Mouse (Mus musculus): ENCODE results near the gene Tmem8b. TPM values are rescaled to one million over a fixed set of nuclear protein-coding genes. Genes with fewer than 3 reads are reported as not detected.

Tmem8b gene
- polyA plus RNA-seq, 1 experiment from 2014 or later: 17.1 TPM

GRCm38 (mm10) chr4:43696561-43696960, 27.8 kb downstream of the Tmem8b start:
- H3K4me3 ChIP-seq (replicated peaks): no peak overlapping the region
- H3K9ac ChIP-seq (replicated peaks): no peak overlapping the region
- no peaks in the 10 kb centered on the region for H3K27me3 ChIP-seq
- H3K4me2 ChIP-seq (replicated peaks): no peak overlapping the region
- ATAC-seq: no peak
- H3K9me3 ChIP-seq: no peaks in the 10 kb centered on the region
- peaks cover 7% of the 10 kb centered on the region; the same call in 1 of the 2 replicates for H3K36me3 ChIP-seq
- 89% methylated on average over 13 of the region's 13 CpGs for WGBS
- H3K27ac ChIP-seq: no peak overlapping the region
- no peaks in the 10 kb centered on the region for H3K4me1 ChIP-seq (replicated peaks)

GRCm38 (mm10) chr4:43700707-43701106, 31.9 kb downstream of the Tmem8b start, which contains the start of gene Olfr70:
Gene Olfr70, minus strand, starts transcription at chr4:43700807.
- no peak within 1 kb of the TSS for H3K9ac ChIP-seq (replicated peaks)
- H3K27me3 ChIP-seq: no peaks in the 10 kb centered on the region
- H3K4me1 ChIP-seq (replicated peaks): no peaks in the 10 kb centered on the region
- ATAC-seq: no peak
- no peak within 1 kb of the TSS for H3K4me2 ChIP-seq (replicated peaks)
- 91% methylated on average over 6 of the region's 6 CpGs for WGBS
- no peaks in the 10 kb centered on the region for H3K36me3 ChIP-seq
- H3K9me3 ChIP-seq: no peaks in the 10 kb centered on the region
- no peak within 1 kb of the TSS for H3K27ac ChIP-seq
- no peak within 1 kb of the TSS for H3K4me3 ChIP-seq (replicated peaks)

- H3K27me3 ChIP-seq: no peaks in the 10 kb centered on the region
- H3K36me3 ChIP-seq: no peaks in the 10 kb centered on the region
- 0 out of 2 replicates have a peak, but pooled peaks cover 4% of the 10 kb centered on the region for H3K4me1 ChIP-seq (replicated peaks)
- no peak overlapping the region for H3K27ac ChIP-seq
- no peak overlapping the region for H3K4me2 ChIP-seq (replicated peaks)
- H3K4me3 ChIP-seq (replicated peaks): no peak overlapping the region
- no peaks in the 10 kb centered on the region for H3K9me3 ChIP-seq
- ATAC-seq: no peak
- 78% methylated on average over 6 of the region's 6 CpGs for WGBS
- no peak overlapping the region for H3K9ac ChIP-seq (replicated peaks)
Observed at GRCm38 (mm10) chr4:43703439-43703838, 34.7 kb downstream of the Tmem8b start.

GRCm38 (mm10) chr4:43703851-43704250, 35.1 kb downstream of the Tmem8b start:
- H3K4me3 ChIP-seq (replicated peaks): no peak overlapping the region
- no peak overlapping the region for H3K27ac ChIP-seq
- 71% methylated on average over 8 of the region's 8 CpGs for WGBS
- H3K9ac ChIP-seq (replicated peaks): no peak overlapping the region
- H3K36me3 ChIP-seq: no peaks in the 10 kb centered on the region
- H3K27me3 ChIP-seq: no peaks in the 10 kb centered on the region
- ATAC-seq: no peak
- H3K9me3 ChIP-seq: no peaks in the 10 kb centered on the region
- 0 out of 2 replicates have a peak, but pooled peaks cover 4% of the 10 kb centered on the region for H3K4me1 ChIP-seq (replicated peaks)
- H3K4me2 ChIP-seq (replicated peaks): no peak overlapping the region

- H3K4me3 ChIP-seq (replicated peaks): no peak overlapping the region
- H3K9ac ChIP-seq (replicated peaks): no peak overlapping the region
- H3K4me1 ChIP-seq (replicated peaks): 0 out of 2 replicates have a peak, but pooled peaks cover 4% of the 10 kb centered on the region
- H3K9me3 ChIP-seq: no peaks in the 10 kb centered on the region
- H3K27me3 ChIP-seq: no peaks in the 10 kb centered on the region
- no peak overlapping the region for H3K27ac ChIP-seq
- H3K4me2 ChIP-seq (replicated peaks): no peak overlapping the region
- H3K36me3 ChIP-seq: no peaks in the 10 kb centered on the region
- 89% methylated on average over 13 of the region's 13 CpGs for WGBS
- no peak for ATAC-seq
Observed at GRCm38 (mm10) chr4:43705991-43706390, 37.2 kb downstream of the Tmem8b start.

- Histone ChIP-seq H3K4me2 (replicated peaks) (no peak within 1 kb of the TSS), H3K27ac (no peak within 1 kb of the TSS), H3K9ac (replicated peaks) (no peak within 1 kb of the TSS), H3K36me3 (no peaks in the 10 kb centered on the region), H3K4me1 (replicated peaks) (0 out of 2 replicates have a peak, but pooled peaks cover 4% of the 10 kb centered on the region), H3K9me3 (no peaks in the 10 kb centered on the region), H3K4me3 (replicated peaks) (no peak within 1 kb of the TSS), H3K27me3 (no peaks in the 10 kb centered on the region)
- ATAC-seq: no peak
- WGBS: 80% methylated on average over 6 of the region's 6 CpGs
Observed at GRCm38 (mm10) chr4:43709869-43710268, 41.1 kb downstream of the Tmem8b start, which contains the start of gene Olfr71. Gene Olfr71, minus strand, starts transcription at chr4:43710255.

GRCm38 (mm10) chr4:43711821-43712220, 43.0 kb downstream of the Tmem8b start:
- 0 out of 2 replicates have a peak, but pooled peaks have one; percentile 14 for ATAC-seq
- WGBS: 0% methylated on average over 2 of the region's 2 CpGs
- no peak overlapping the region for H3K4me2 ChIP-seq (replicated peaks)

GRCm38 (mm10) chr4:43713652-43714219, 45.0 kb downstream of the Tmem8b start:
- no peak overlapping the region for H3K9ac ChIP-seq (replicated peaks)
- H3K4me1 ChIP-seq (replicated peaks): no peaks in the 10 kb centered on the region
- WGBS: 39% methylated on average over 7 of the region's 7 CpGs
- ATAC-seq: no peak
- no peak overlapping the region for H3K4me3 ChIP-seq (replicated peaks)
- no peak overlapping the region for H3K4me2 ChIP-seq (replicated peaks)
- H3K36me3 ChIP-seq: no peaks in the 10 kb centered on the region
- H3K9me3 ChIP-seq: no peaks in the 10 kb centered on the region
- H3K27me3 ChIP-seq: no peaks in the 10 kb centered on the region
- H3K27ac ChIP-seq: no peak overlapping the region

More at GRCm38 (mm10) chr4:43711821-43712220, 43.0 kb downstream of the Tmem8b start:
- Histone ChIP-seq H3K4me1 (replicated peaks) (0 out of 2 replicates have a peak, but pooled peaks cover 4% of the 10 kb centered on the region), H3K27ac (no peak overlapping the region), H3K27me3 (no peaks in the 10 kb centered on the region), H3K9me3 (no peaks in the 10 kb centered on the region), H3K4me3 (replicated peaks) (no peak overlapping the region), H3K36me3 (no peaks in the 10 kb centered on the region), H3K9ac (replicated peaks) (no peak overlapping the region)

- Histone ChIP-seq H3K36me3 (no peaks in the 10 kb centered on the region), H3K9me3 (no peaks in the 10 kb centered on the region), H3K27ac (no peak overlapping the region), H3K4me1 (replicated peaks) (0 out of 2 replicates have a peak, but pooled peaks cover 3% of the 10 kb centered on the region), H3K4me2 (replicated peaks) (no peak overlapping the region), H3K9ac (replicated peaks) (no peak overlapping the region), H3K4me3 (replicated peaks) (no peak overlapping the region), H3K27me3 (no peaks in the 10 kb centered on the region)
- ATAC-seq: no peak
- WGBS: 62% methylated on average over 13 of the region's 16 CpGs
Observed at GRCm38 (mm10) chr4:43720491-43721228, 51.9 kb downstream of the Tmem8b start.

- no peak overlapping the region for H3K4me3 ChIP-seq (replicated peaks)
- H3K4me2 ChIP-seq (replicated peaks): no peak overlapping the region
- H3K9me3 ChIP-seq: no peaks in the 10 kb centered on the region
- ATAC-seq: no peak
- H3K27me3 ChIP-seq: no peaks in the 10 kb centered on the region
- H3K27ac ChIP-seq: no peak overlapping the region
- 90% methylated on average over 4 of the region's 4 CpGs for WGBS
- 0 out of 2 replicates have a peak, but pooled peaks cover 3% of the 10 kb centered on the region for H3K4me1 ChIP-seq (replicated peaks)
- no peak overlapping the region for H3K9ac ChIP-seq (replicated peaks)
- H3K36me3 ChIP-seq: no peaks in the 10 kb centered on the region
Observed at GRCm38 (mm10) chr4:43722191-43722590, 53.4 kb downstream of the Tmem8b start.

GRCm38 (mm10) chr4:43724764-43725163, 56.0 kb downstream of the Tmem8b start:
- Histone ChIP-seq H3K27me3 (no peaks in the 10 kb centered on the region), H3K4me1 (replicated peaks) (0 out of 2 replicates have a peak, but pooled peaks cover 3% of the 10 kb centered on the region), H3K27ac (no peak overlapping the region), H3K36me3 (no peaks in the 10 kb centered on the region), H3K4me3 (replicated peaks) (no peak overlapping the region), H3K9ac (replicated peaks) (no peak overlapping the region), H3K4me2 (replicated peaks) (no peak overlapping the region), H3K9me3 (no peaks in the 10 kb centered on the region)
- WGBS: 31% methylated on average over 1 of the region's 1 CpGs
- ATAC-seq: no peak

GRCm38 (mm10) chr4:43726228-43726993, 57.6 kb downstream of the Tmem8b start:
- H3K27me3 ChIP-seq: no peaks in the 10 kb centered on the region
- ATAC-seq: no peak
- H3K9ac ChIP-seq (replicated peaks): no peak overlapping the region
- H3K4me3 ChIP-seq (replicated peaks): no peak overlapping the region
- no peak overlapping the region for H3K4me2 ChIP-seq (replicated peaks)
- no peaks in the 10 kb centered on the region for H3K9me3 ChIP-seq
- no peak overlapping the region for H3K27ac ChIP-seq
- no peaks in the 10 kb centered on the region for H3K36me3 ChIP-seq
- no peaks in the 10 kb centered on the region for H3K4me1 ChIP-seq (replicated peaks)
- WGBS: 73% methylated on average over 12 of the region's 12 CpGs

All from midbrain, embryonic 13.5 days (tissue).